Mouse (Mus musculus) liver, postnatal 0 days (tissue): ENCODE data around the gene Erbb4.

Experiments
- CTCF ChIP-seq: sonication (generic); IDR thresholded peaks from 2 replicates; pipeline ENCODE4 v1.5.1; 2016; ENCODE audit warnings: antibody characterized with exemption, low read depth
- EP300 ChIP-seq: IDR thresholded peaks from 2 replicates; pipeline ENCODE4 v1.6.1; 2016; ENCODE audit warnings: antibody characterized with exemption, low read depth, mild to moderate bottlenecking

GRCm38 (mm10) chr1:68451274-68451673, 656.6 kb downstream of the Erbb4 start:
- no peak for TF ChIP-seq CTCF
- no peak for TF ChIP-seq EP300
